8 mouse cellular contexts compared by ENCODE assay signal in genomic region chr4:151604481-151604880, GRCm38 (mm10).
A peak's percentile ranks its signal among the peaks of the same experiment; 100 is the strongest.
DNase-seq lines count a peak whose midpoint lies in the region; ATAC-seq and TF ChIP-seq lines count a peak whose summit lies in the region.

No protein-coding gene starts in this region.

- ATAC-seq in hematopoietic stem cell, adult 5-6 weeks (replicated peaks in 1 of 2; ENCODE audit: insufficient read depth in 1 of 2, low FRiP score in 2 of 2, low TSS enrichment in 1 of 2, low read depth in 1 of 2, poor library complexity in 2 of 2, severe bottlenecking in 2 of 2), result peak; percentile 90 to 91
- no peak for ATAC-seq in activated CD4-positive, CD25-positive, alpha-beta regulatory T cell, adult 4 months

- H3K4me3 ChIP-seq in ES-Bruce4 (ENCODE audit: low read depth, low read length), result no peak overlapping the region

- DNase-seq in adrenal gland, adult 8-10 months, result peak; percentile 64
- peak; percentile 27 to 41 for DNase-seq in frontal cortex, postnatal 25 days (ENCODE audit: low spot score in 2 of 2)
- peak; percentile 58 to 67 for DNase-seq in layer of hippocampus, postnatal 14 days (ENCODE audit: low spot score in 2 of 2)
- peak; percentile 85 for DNase-seq in lung, postnatal 14 days
- DNase-seq in skeletal muscle tissue, adult 2 months (ENCODE audit: low read depth, low spot score), result peak; percentile 69

- no peaks in the 10 kb centered on the region for H3K9me3 ChIP-seq in ES-Bruce4 (replicated peaks; ENCODE audit: control insufficient read depth, insufficient read depth, low read length, poor library complexity, severe bottlenecking)

- TF ChIP-seq POLR2A in ES-Bruce4 (IDR thresholded peaks at IDR 0.05; ENCODE audit: insufficient read depth, low read length), result no peak

- H3K9ac ChIP-seq in ES-Bruce4 (ENCODE audit: low read depth, poor library complexity, severe bottlenecking), result no peak overlapping the region

- TF ChIP-seq CTCF in ES-Bruce4 (IDR thresholded peaks at IDR 0.05; ENCODE audit: low read depth, low read length), result peak; percentile 30

- no peak overlapping the region for H3K27ac ChIP-seq in ES-Bruce4 (ENCODE audit: insufficient read depth, low read length)

- H3K36me3 ChIP-seq in ES-Bruce4 (ENCODE audit: control insufficient read depth, insufficient read depth, low read length, poor library complexity, severe bottlenecking), result no peaks in the 10 kb centered on the region

- H3K4me1 ChIP-seq in ES-Bruce4 (ENCODE audit: control insufficient read depth, insufficient read depth, low read length), result no peaks in the 10 kb centered on the region

- TF ChIP-seq EP300 in ES-Bruce4 (IDR thresholded peaks at IDR 0.05; ENCODE audit: insufficient read depth, low read depth, low read length), result no peak

- no peaks in the 10 kb centered on the region for H3K27me3 ChIP-seq in ES-Bruce4 (ENCODE audit: control insufficient read depth, insufficient read depth, low read length, poor library complexity, severe bottlenecking)

Comparison
In these comparisons a context has a peak if more than half of its experiments do, and no peak if none do; other contexts are left out.
1. DNase-seq: peak in every context shown above with its lines; median percentile 85 in lung, postnatal 14 days; 69 in skeletal muscle tissue, adult 2 months; 64 in adrenal gland, adult 8-10 months; 62 in layer of hippocampus, postnatal 14 days; 34 in frontal cortex, postnatal 25 days.